Mouse (Mus musculus) lung, postnatal 0 days (tissue): ENCODE results near the gene Fbxo27. TPM values are rescaled to one million over a fixed set of nuclear protein-coding genes. Genes with fewer than 3 reads are reported as not detected.
"Not testable (repeated sequence)": the region's sequence is repeated elsewhere in the genome, so short reads cannot be mapped to it uniquely, and the experiment has no call there.

ENCODE experiments used
- ATAC-seq: fragments of 200-750 bp; cut with Nextera tagmentation; 2 replicates; pipeline ENCODE4 v1.8.0; 2017; ENCODE audit warnings: moderate library complexity
- DNase-seq: peaks from one replicate; pipeline ENCODE4 v3.0.0-alpha.2; 2016; ENCODE audit warnings: low spot score
- H3K27ac ChIP-seq: fragments of 300-500 bp; sonication (generic); 2 replicates; pipeline ENCODE4 v1.5.1; 2014; ENCODE audit warnings: antibody characterized with exemption, mild to moderate bottlenecking, low read length, mixed read lengths
- H3K27me3 ChIP-seq: fragments of 300-500 bp; sonication (generic); replicated peaks from 2 replicates; pipeline ENCODE4 v1.6.1; 2014; ENCODE audit warnings: low read length, mixed read lengths; ENCODE audit not compliant: insufficient read depth
- H3K36me3 ChIP-seq: fragments of 300-500 bp; sonication (generic); 2 replicates; pipeline ENCODE4 v1.6.1; 2014; ENCODE audit warnings: low read length, mixed read lengths; ENCODE audit not compliant: insufficient read depth
- H3K4me1 ChIP-seq: fragments of 300-500 bp; sonication (generic); 2 replicates; pipeline ENCODE4 v1.6.1; 2014; ENCODE audit warnings: antibody characterized with exemption, low read depth, low read length, mixed read lengths; ENCODE audit not compliant: insufficient read depth
- H3K4me2 ChIP-seq: fragments of 300-500 bp; sonication (generic); replicated peaks from 2 replicates; pipeline ENCODE4 v1.6.1; 2014; ENCODE audit warnings: low read depth, mild to moderate bottlenecking, low read length, moderate library complexity, mixed read lengths
- H3K4me3 ChIP-seq: fragments of 300-500 bp; sonication (generic); 2 replicates; pipeline ENCODE4 v1.5.1; 2014; ENCODE audit warnings: low read depth, low read length
- H3K9ac ChIP-seq: fragments of 300-500 bp; sonication (generic); replicated peaks from 2 replicates; pipeline ENCODE4 v1.6.1; 2014; ENCODE audit warnings: low read depth, mild to moderate bottlenecking
- H3K9me3 ChIP-seq: fragments of 300-500 bp; sonication (generic); 2 replicates; pipeline ENCODE4 v1.6.1; 2016; ENCODE audit warnings: low read length, mixed read lengths
- CTCF ChIP-seq: IDR thresholded peaks from 2 replicates; pipeline ENCODE4 v1.5.1; 2016; ENCODE audit warnings: antibody characterized with exemption, mild to moderate bottlenecking
- EP300 ChIP-seq: IDR thresholded peaks from 2 replicates; pipeline ENCODE4 v1.6.1; 2016; ENCODE audit warnings: antibody characterized with exemption, mild to moderate bottlenecking, control low read depth
- WGBS: fragments of 180-500 bp; shearing (Covaris S2); extraction: QIAGEN DNeasy Blood & Tissue Kit; methylation state at CpG from one replicate; pipeline ENCODE4 v1.1.7; 2014; 5-methylcytosine and 5-hydroxymethylcytosine counted together
- polyA plus RNA-seq: library from polyadenylated mRNA; unstranded; fragments of >200 nt; fragmentation: Nextera tagmentation; extraction: Ambion mirVana; gene quantifications from 2 replicates; pipeline ENCODE4 v1.2.1, GENCODE M21; 2015

The Fbxo27 gene
- polyA plus RNA-seq, 1 experiment from 2014 or later = 2.8 TPM

DNA sequence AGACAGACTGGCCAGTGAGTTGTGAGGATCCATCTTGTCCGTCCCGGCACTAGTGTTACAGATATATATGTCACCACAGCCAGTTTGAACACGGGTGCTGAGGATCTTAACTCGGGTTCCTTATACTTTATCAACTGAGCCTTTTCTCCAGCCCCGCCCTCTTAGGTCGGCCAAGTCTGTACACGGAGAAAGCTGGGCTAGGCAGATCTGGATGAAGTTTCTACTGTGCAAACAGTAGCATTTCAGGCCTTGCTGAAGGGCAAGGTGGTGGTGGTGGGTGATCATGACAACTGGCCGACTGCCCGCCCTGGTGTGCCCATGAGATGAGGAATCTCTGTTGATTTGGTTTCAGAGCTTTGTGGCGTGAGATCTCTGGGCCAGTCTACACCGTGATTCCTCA, 4.6 kb downstream of the Fbxo27 start:
- 75% methylated on average over 11 of the region's 11 CpGs for WGBS
- H3K4me2 ChIP-seq = no peak overlapping the region

DNA sequence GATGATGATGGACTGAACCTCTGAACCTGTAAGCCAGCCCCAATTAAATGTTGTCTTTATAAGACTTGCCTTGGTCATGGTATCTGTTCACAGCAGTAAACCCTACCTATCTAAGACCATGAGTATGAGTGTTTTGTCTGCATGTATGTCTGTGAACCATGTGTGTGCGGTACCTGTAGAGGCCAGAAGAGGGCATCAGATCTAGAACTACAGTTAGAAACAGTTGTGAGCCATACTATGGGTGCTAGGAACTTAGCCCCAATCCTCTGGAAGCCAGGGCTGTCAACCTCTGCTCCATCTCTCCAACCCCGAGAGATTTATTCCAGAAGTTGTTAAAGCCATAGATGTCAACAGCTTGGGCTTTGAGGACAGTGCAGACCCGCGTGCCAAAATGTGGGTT, 7.6 kb downstream of the Fbxo27 start:
- Histone ChIP-seq H3K4me2 (no peak overlapping the region), H3K4me1 (no peaks in the 10 kb centered on the region), H3K4me3 (no peak overlapping the region), H3K27me3 (no peaks in the 10 kb centered on the region), H3K9me3 (no peaks in the 10 kb centered on the region), H3K9ac (no peak overlapping the region), H3K27ac (no peak overlapping the region), H3K36me3 (no peaks in the 10 kb centered on the region)
- DNase-seq = no peak
- no peak for TF ChIP-seq EP300
- TF ChIP-seq CTCF = no peak
- no peak for ATAC-seq
- 99% methylated on average over 4 of the region's 4 CpGs for WGBS

More for the DNA sequence above, 4.6 kb downstream of the Fbxo27 start:
- Histone ChIP-seq H3K9me3 (no peaks in the 10 kb centered on the region), H3K4me1 (no peaks in the 10 kb centered on the region; the same call in 1 of the 2 replicates), H3K27ac (no peak overlapping the region), H3K9ac (no peak overlapping the region), H3K4me3 (no peak overlapping the region), H3K36me3 (no peaks in the 10 kb centered on the region), H3K27me3 (no peaks in the 10 kb centered on the region)
- TF ChIP-seq EP300 (no peak), CTCF (no peak)
- no peak for ATAC-seq
- DNase-seq = no peak

DNA sequence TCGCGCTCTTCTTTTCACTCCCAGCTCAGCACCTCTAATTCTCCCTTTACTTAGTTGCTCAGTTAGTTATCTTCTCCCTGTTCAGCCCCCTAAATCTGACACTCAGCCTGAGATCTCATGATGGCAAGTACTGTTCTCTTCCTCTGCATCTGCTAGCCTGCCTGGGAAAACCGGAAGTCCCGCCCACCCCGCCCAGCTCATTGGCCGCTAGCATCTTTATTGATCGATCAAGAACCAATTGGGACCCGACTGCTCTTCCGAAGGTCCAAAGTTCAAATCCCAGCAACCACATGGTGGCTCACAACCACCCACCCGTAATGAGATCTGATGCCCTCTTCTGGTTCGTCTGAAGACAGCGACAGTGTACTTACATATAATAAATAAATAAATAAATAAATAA, 8.7 kb downstream of the Fbxo27 start:
- H3K9me3 ChIP-seq, H3K27ac ChIP-seq, H3K4me2 ChIP-seq, H3K9ac ChIP-seq, H3K36me3 ChIP-seq, H3K27me3 ChIP-seq, ATAC-seq, H3K4me1 ChIP-seq, H3K4me3 ChIP-seq, DNase-seq: not testable (repeated sequence)
- WGBS = 95% methylated on average over 12 of the region's 12 CpGs

DNA sequence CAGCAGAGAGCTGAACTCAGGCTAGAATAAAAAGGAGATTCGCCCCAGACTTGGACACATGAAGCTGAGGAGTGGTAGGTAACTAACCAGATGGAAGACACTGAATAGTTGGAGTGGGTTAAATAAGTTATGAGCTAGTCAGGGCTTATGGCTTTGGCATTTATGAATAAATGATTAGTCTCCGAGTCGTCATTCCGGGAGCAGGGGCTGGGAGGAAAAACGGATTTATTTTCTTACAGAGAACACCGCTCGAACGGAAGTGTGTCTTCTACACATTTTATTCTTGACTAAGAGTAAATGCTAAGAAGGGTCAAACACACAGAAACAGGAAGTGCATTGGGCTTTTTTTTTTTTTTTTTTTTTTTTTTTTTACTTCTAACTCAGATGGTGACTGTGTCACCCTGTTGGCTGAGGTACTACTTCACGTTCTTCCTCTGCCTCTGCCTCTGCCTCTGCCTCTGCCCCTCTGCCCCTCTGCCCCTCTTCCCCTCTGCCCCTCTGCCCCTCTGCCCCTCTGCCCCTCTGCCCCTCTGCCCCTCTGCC, 10.0 kb downstream of the Fbxo27 start:
- H3K9me3 ChIP-seq = no peaks in the 10 kb centered on the region

DNA sequence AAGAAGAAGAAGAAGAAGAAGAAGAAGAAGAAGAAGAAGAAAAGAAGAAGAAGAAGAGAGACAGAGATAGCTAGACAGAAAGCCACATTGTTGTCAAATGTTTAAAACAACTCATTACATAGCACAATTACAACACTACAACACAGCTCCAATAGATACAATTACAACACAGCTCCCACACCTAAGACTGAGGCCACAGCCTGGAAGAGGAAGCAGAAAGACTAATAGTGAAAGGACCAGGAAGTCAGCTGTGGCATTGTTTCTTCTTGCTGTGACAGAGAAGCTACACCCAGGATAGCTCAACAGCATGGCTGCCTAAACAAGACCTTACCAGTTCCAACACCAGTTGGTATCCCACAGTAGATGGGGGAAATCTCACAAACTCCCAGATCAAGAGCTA, 16.8 kb downstream of the Fbxo27 start:
- no peak overlapping the region for H3K4me3 ChIP-seq
- H3K27me3 ChIP-seq = no peaks in the 10 kb centered on the region
- H3K4me1 ChIP-seq = no peaks in the 10 kb centered on the region
- DNase-seq (no peak), ATAC-seq (no peak)
- TF ChIP-seq CTCF (no peak), EP300 (no peak)
- no peak overlapping the region for H3K27ac ChIP-seq
- H3K9me3 ChIP-seq = no peaks in the 10 kb centered on the region
- H3K9ac ChIP-seq = no peak overlapping the region
- H3K36me3 ChIP-seq = no peaks in the 10 kb centered on the region
- H3K4me2 ChIP-seq = no peak overlapping the region

More for the DNA sequence above, 10.0 kb downstream of the Fbxo27 start:
- H3K4me3 ChIP-seq = no peak overlapping the region
- TF ChIP-seq CTCF (no peak), EP300 (no peak)
- H3K4me1 ChIP-seq = no peaks in the 10 kb centered on the region
- no peak overlapping the region for H3K4me2 ChIP-seq
- no peaks in the 10 kb centered on the region for H3K27me3 ChIP-seq
- 51% methylated on average over 9 of the region's 9 CpGs for WGBS
- H3K36me3 ChIP-seq = no peaks in the 10 kb centered on the region
- H3K27ac ChIP-seq = no peak overlapping the region
- ATAC-seq (no peak), DNase-seq (no peak)
- no peak overlapping the region for H3K9ac ChIP-seq

DNA sequence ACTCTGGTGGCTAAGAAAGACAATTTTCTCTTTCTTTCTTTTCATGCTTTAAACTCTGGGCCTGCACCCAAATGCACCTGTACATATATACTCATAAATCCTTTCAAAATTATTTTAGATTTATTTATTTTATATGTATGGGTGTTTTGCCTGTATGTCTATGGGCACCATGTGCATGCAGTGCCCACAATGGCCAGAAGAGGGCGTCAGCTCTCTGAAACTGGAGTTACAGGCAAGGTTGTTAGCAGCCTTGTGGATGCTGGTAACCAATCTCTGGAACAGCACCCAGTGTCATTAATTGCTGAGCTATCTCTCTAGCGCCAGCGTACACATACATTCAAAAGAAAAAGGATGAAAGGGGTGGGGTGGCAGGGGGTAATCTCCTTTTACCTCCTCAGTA, 18.3 kb downstream of the Fbxo27 start:
- Histone ChIP-seq H3K9me3 (no peaks in the 10 kb centered on the region), H3K4me1 (no peaks in the 10 kb centered on the region), H3K36me3 (no peaks in the 10 kb centered on the region), H3K9ac (no peak overlapping the region), H3K4me2 (no peak overlapping the region), H3K27ac (no peak overlapping the region), H3K27me3 (no peaks in the 10 kb centered on the region), H3K4me3 (no peak overlapping the region)
- WGBS = 64% methylated on average over 3 of the region's 3 CpGs
- DNase-seq (no peak), ATAC-seq (no peak)
- peak; percentile 29 for TF ChIP-seq CTCF
- TF ChIP-seq EP300 = no peak

DNA sequence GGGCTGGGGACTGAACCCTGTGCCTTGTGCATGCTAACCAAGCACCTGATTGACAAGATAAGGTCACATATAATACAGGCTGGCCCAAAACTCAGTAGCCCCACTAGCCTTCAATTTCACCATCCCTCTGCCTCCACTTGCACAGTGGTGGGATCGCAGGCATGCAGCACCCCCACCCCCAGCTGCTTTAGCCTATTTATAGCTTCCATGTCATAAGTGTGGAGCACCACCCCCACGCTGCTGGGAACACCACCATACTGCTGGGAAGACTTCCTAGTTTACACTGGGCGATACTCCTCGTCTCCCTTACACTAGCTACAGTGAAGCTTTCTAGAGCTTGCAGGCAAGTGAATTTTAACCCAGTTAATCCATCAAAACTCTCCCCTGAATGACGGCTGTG, 22.0 kb downstream of the Fbxo27 start:
- Histone ChIP-seq H3K9ac (no peak overlapping the region), H3K27ac (no peak overlapping the region), H3K27me3 (no peaks in the 10 kb centered on the region), H3K4me1 (no peaks in the 10 kb centered on the region), H3K9me3 (no peaks in the 10 kb centered on the region), H3K4me2 (no peak overlapping the region), H3K4me3 (no peak overlapping the region), H3K36me3 (no peaks in the 10 kb centered on the region)
- WGBS = 57% methylated on average over 5 of the region's 5 CpGs
- ATAC-seq (no peak), DNase-seq (no peak)
- TF ChIP-seq EP300 = no peak
- TF ChIP-seq CTCF = no peak
